Mouse (Mus musculus): ENCODE measurements around the gene Hipk1.

The Hipk1 gene

GRCm38 (mm10) chr3:103714942-103715341 lies 76.4 kb downstream of the Hipk1 start:
- no peak for DNase-seq

DNA sequence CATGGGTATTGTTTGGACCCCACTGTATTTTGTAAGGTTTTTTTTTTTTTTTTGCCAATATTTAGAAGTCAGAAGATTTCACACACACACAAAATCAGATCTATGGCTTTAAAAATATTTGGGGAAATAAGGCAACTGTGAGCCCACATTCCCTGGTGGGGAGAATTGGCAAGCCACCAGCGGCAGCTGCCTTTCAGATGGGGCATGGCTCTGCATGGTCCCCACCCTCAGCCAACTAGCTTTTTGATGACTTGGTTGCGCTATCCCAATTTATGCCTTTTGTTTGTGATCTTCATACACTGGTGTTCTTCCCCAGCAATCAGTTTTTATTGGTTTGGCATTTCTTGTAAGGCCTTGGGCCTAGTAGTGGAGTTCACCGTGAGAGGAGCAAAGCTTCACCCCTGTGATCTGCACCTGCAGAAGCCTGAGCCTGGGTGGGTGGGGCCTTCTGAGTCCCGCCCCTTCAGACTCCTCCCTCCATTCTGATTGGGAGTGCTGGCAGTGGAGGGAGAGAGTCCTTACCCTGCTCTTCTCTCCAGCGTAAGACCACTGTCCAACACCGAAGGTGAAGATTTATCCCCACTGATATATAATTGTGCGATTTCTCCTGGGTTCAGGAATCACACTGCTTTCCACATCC lies 77.0 kb downstream of the Hipk1 start:
- DNase-seq, result no peak

GRCm38 (mm10) chr3:103712196-103712595 lies 79.2 kb downstream of the Hipk1 start:
- DNase-seq, result no peak

GRCm38 (mm10) chr3:103709470-103710040 lies 81.8 kb downstream of the Hipk1 start:
- DNase-seq, result no peak

GRCm38 (mm10) chr3:103705426-103705825 lies 85.9 kb downstream of the Hipk1 start:
- DNase-seq, result no peak

GRCm38 (mm10) chr3:103704661-103705060 lies 86.7 kb downstream of the Hipk1 start:
- DNase-seq, result no peak

DNA sequence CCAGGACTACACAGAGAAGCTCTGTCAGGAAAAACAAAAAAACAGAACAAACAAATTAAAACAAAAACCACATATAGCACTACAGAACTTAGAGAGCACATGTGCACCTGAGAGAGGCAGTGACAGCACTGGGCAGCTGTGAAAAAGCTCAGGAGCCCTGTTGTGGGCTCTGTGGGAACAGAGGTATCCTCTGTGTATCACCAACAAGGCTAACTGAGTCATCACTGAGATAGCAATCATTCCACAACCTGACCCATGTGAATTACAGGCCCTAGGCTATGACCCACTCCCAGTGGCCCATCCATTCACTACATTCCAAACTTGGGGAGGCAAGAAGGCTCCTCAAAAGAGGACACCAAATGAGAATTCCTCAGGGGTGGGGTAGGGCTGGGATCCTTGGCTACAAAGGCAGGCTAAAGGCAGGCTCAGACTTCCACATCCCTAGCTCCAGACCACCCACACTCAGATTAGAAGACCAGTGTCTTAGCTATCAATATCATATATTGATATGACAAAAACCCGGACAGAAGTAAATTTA lies 94.9 kb downstream of the Hipk1 start:
- DNase-seq, result no peak

GRCm38 (mm10) chr3:103695556-103695955 lies 95.8 kb downstream of the Hipk1 start:
- DNase-seq, result no peak

- no peak for DNase-seq
Observed at GRCm38 (mm10) chr3:103690506-103690905, 100.9 kb downstream of the Hipk1 start.

All from right cerebral cortex, postnatal 14 days (tissue).